In genomic region chr9:21322211-21322916, GRCm38 (mm10) we compare ENCODE assay signal across 8 mouse cellular contexts. TPM values are rescaled to one million over a fixed set of nuclear protein-coding genes. Genes with fewer than 3 reads are reported as not detected.
DNase-seq lines count a peak whose midpoint lies in the region; ATAC-seq and TF ChIP-seq lines count a peak whose summit lies in the region.

No protein-coding gene starts in this region.

- no peaks in the 10 kb centered on the region for H3K9me3 ChIP-seq in hindbrain, embryonic 12.5 days (replicated peaks)
- H3K9me3 ChIP-seq in midbrain, embryonic 12.5 days: no peaks in the 10 kb centered on the region

- no peak for TF ChIP-seq CTCF in liver, adult 2 months (IDR thresholded peaks at IDR 0.05; ENCODE audit: low read depth, low read length)

- peak overlapping the region; percentile 90 for H3K4me2 ChIP-seq in hindbrain, embryonic 12.5 days (replicated peaks)
- H3K4me2 ChIP-seq in midbrain, embryonic 12.5 days (replicated peaks): peak overlapping the region; percentile 81; the same call in 1 of the 2 replicates

- no peak overlapping the region; the same call in 1 of the 2 replicates for H3K4me3 ChIP-seq in liver, adult 2 months (ENCODE audit: insufficient read depth, low read depth, low read length)
- H3K4me3 ChIP-seq in brown adipose tissue, adult 24 weeks (ENCODE audit: insufficient read depth, low read depth, low read length): peak overlapping the region; percentile 95; the same call in 1 of the 2 replicates
- 0 out of 2 replicates have a peak overlapping the region, but pooled peaks have one; percentile 70 for H3K4me3 ChIP-seq in hindbrain, embryonic 12.5 days
- H3K4me3 ChIP-seq in midbrain, embryonic 12.5 days: no peak overlapping the region

- H3K27me3 ChIP-seq in liver, adult 2 months (ENCODE audit: control insufficient read depth, insufficient read depth, low read length): no peaks in the 10 kb centered on the region
- H3K27me3 ChIP-seq in hindbrain, embryonic 12.5 days: no peaks in the 10 kb centered on the region
- no peaks in the 10 kb centered on the region for H3K27me3 ChIP-seq in midbrain, embryonic 12.5 days

- H3K36me3 ChIP-seq in liver, adult 2 months (ENCODE audit: control insufficient read depth, insufficient read depth, low read length): no peaks in the 10 kb centered on the region
- no peaks in the 10 kb centered on the region; the same call in 1 of the 2 replicates for H3K36me3 ChIP-seq in hindbrain, embryonic 12.5 days
- H3K36me3 ChIP-seq in midbrain, embryonic 12.5 days: peaks cover 3% of the 10 kb centered on the region; the same call in 1 of the 2 replicates

- DNase-seq in liver, adult 2 months (ENCODE audit: extremely low read depth, low read depth, low spot score): no peak
- no peak for DNase-seq in liver
- DNase-seq in urinary bladder, postnatal 14 days (ENCODE audit: low spot score): no peak
- no peak for DNase-seq in embryo, embryonic 10.5 days (ENCODE audit: low spot score)
- no peak for DNase-seq in layer of hippocampus, postnatal 36 days

- H3K9ac ChIP-seq in liver, adult 2 months (ENCODE audit: low read depth, low read length): no peak overlapping the region
- 0 out of 2 replicates have a peak overlapping the region, but pooled peaks have one; percentile 70 for H3K9ac ChIP-seq in hindbrain, embryonic 12.5 days
- H3K9ac ChIP-seq in midbrain, embryonic 12.5 days (replicated peaks): no peak overlapping the region

- peak overlapping the region; percentile 4; the same call in 1 of the 2 replicates for H3K27ac ChIP-seq in liver, adult 2 months (replicated peaks; ENCODE audit: insufficient read depth, low read depth, low read length)
- peak overlapping the region; percentile 56; the same call in 1 of the 2 replicates for H3K27ac ChIP-seq in brown adipose tissue, adult 24 weeks (replicated peaks; ENCODE audit: low read depth, low read length)
- H3K27ac ChIP-seq in hindbrain, embryonic 12.5 days: no peak overlapping the region
- H3K27ac ChIP-seq in midbrain, embryonic 12.5 days (replicated peaks): no peak overlapping the region

- no peak for ATAC-seq in hindbrain, embryonic 12.5 days (ENCODE audit: low FRiP score)
- no peak for ATAC-seq in midbrain, embryonic 12.5 days (ENCODE audit: low FRiP score, low read depth)

- H3K4me1 ChIP-seq in liver, adult 2 months (ENCODE audit: control insufficient read depth, insufficient read depth, low read length): peaks cover 2% of the 10 kb centered on the region
- peaks cover 10% of the 10 kb centered on the region for H3K4me1 ChIP-seq in brown adipose tissue, adult 24 weeks (ENCODE audit: control insufficient read depth, insufficient read depth, insufficient read length, low read length)
- peaks cover 15% of the 10 kb centered on the region for H3K4me1 ChIP-seq in hindbrain, embryonic 12.5 days
- peaks cover 21% of the 10 kb centered on the region for H3K4me1 ChIP-seq in midbrain, embryonic 12.5 days

- H3K79me2 ChIP-seq in liver, adult 2 months (ENCODE audit: control insufficient read depth, insufficient read depth, low read length): no peaks in the 10 kb centered on the region

- no peak for TF ChIP-seq POLR2A in liver, adult 2 months (IDR thresholded peaks at IDR 0.05; ENCODE audit: extremely low read depth, insufficient read depth, low read length)

- 79% methylated on average over 19 of the region's 19 CpGs for WGBS in liver, adult 2 months
- WGBS in hindbrain, embryonic 12.5 days: 88% methylated on average over 19 of the region's 19 CpGs
- WGBS in midbrain, embryonic 12.5 days: 90% methylated on average over 19 of the region's 19 CpGs

RNA-seq across cellular contexts. Expression of gene Slc44a2, which starts 1.9 kb away (rescaled TPM):
- 3.8 and 4.9 TPM in 2 replicates for total RNA-seq in liver, adult 2 months (2014; rRNA removed)
- polyA plus RNA-seq in liver, adult 2 months (2012; rRNA removed): 3.9 and 5.8 TPM in 2 replicates
- 9.0 and 9.6 TPM in 2 replicates for polyA plus RNA-seq in brown adipose tissue, adult 24 weeks (2012; ENCODE audit: insufficient read depth, insufficient read length, missing spikeins)
- polyA plus RNA-seq in hindbrain, embryonic 12.5 days (2016; fragmentation: Nextera tagmentation; extraction: Ambion mirVana): 86.8 and 93.2 TPM in 2 replicates
- 71.3 and 74.1 TPM in 2 replicates for polyA plus RNA-seq in midbrain, embryonic 12.5 days (2016; fragmentation: Nextera tagmentation; extraction: Ambion mirVana)
- 10 to 100 TPM; 49.6 to 56.3 TPM for total RNA-seq in layer of hippocampus, postnatal 36 days (2021)

RNA-seq across cellular contexts. Expression of gene Ap1m2, which starts 10.2 kb away (rescaled TPM):
- total RNA-seq in liver, adult 2 months (2014; rRNA removed): 0.07 and 0.55 TPM in 2 replicates
- 0.06 and 0.28 TPM in 2 replicates for polyA plus RNA-seq in liver, adult 2 months (2012; rRNA removed)
- not detected in 2 replicates for polyA plus RNA-seq in brown adipose tissue, adult 24 weeks (2012; ENCODE audit: insufficient read depth, insufficient read length, missing spikeins)
- 3.2 and 7.6 TPM in 2 replicates for polyA plus RNA-seq in hindbrain, embryonic 12.5 days (2016; fragmentation: Nextera tagmentation; extraction: Ambion mirVana)
- 0.39 and 0.78 TPM in 2 replicates for polyA plus RNA-seq in midbrain, embryonic 12.5 days (2016; fragmentation: Nextera tagmentation; extraction: Ambion mirVana)
- total RNA-seq in layer of hippocampus, postnatal 36 days (2021): under 1 TPM; 0.35 to 0.57 TPM

RNA-seq across cellular contexts. Expression of gene Cdkn2d, which starts 31.2 kb away (rescaled TPM):
- total RNA-seq in liver, adult 2 months (2014; rRNA removed): 3.0 and 3.9 TPM in 2 replicates
- polyA plus RNA-seq in liver, adult 2 months (2012; rRNA removed): 5.1 and 5.2 TPM in 2 replicates
- polyA plus RNA-seq in brown adipose tissue, adult 24 weeks (2012; ENCODE audit: insufficient read depth, insufficient read length, missing spikeins): 11.1 and 13.5 TPM in 2 replicates
- polyA plus RNA-seq in hindbrain, embryonic 12.5 days (2016; fragmentation: Nextera tagmentation; extraction: Ambion mirVana): 72.0 and 72.7 TPM in 2 replicates
- 63.6 and 72.1 TPM in 2 replicates for polyA plus RNA-seq in midbrain, embryonic 12.5 days (2016; fragmentation: Nextera tagmentation; extraction: Ambion mirVana)
- total RNA-seq in layer of hippocampus, postnatal 36 days (2021): 10 to 100 TPM; 53.0 to 62.9 TPM

RNA-seq across cellular contexts. Expression of gene Kri1, which starts 34.6 kb away (rescaled TPM):
- 5.0 and 6.5 TPM in 2 replicates for total RNA-seq in liver, adult 2 months (2014; rRNA removed)
- polyA plus RNA-seq in liver, adult 2 months (2012; rRNA removed): 6.3 and 9.7 TPM in 2 replicates
- 10.9 and 16.2 TPM in 2 replicates for polyA plus RNA-seq in brown adipose tissue, adult 24 weeks (2012; ENCODE audit: insufficient read depth, insufficient read length, missing spikeins)
- 18.1 and 23.6 TPM in 2 replicates for polyA plus RNA-seq in hindbrain, embryonic 12.5 days (2016; fragmentation: Nextera tagmentation; extraction: Ambion mirVana)
- 18.4 and 21.1 TPM in 2 replicates for polyA plus RNA-seq in midbrain, embryonic 12.5 days (2016; fragmentation: Nextera tagmentation; extraction: Ambion mirVana)
- 10 to 100 TPM; 48.1 to 50.2 TPM for total RNA-seq in layer of hippocampus, postnatal 36 days (2021)

RNA-seq across cellular contexts. Expression of gene Ilf3, which starts 45.3 kb away (rescaled TPM):
- total RNA-seq in liver, adult 2 months (2014; rRNA removed): 9.5 and 13.0 TPM in 2 replicates
- 9.1 and 13.5 TPM in 2 replicates for polyA plus RNA-seq in liver, adult 2 months (2012; rRNA removed)
- 11.7 and 13.8 TPM in 2 replicates for polyA plus RNA-seq in brown adipose tissue, adult 24 weeks (2012; ENCODE audit: insufficient read depth, insufficient read length, missing spikeins)
- polyA plus RNA-seq in hindbrain, embryonic 12.5 days (2016; fragmentation: Nextera tagmentation; extraction: Ambion mirVana): 283 and 294 TPM in 2 replicates
- polyA plus RNA-seq in midbrain, embryonic 12.5 days (2016; fragmentation: Nextera tagmentation; extraction: Ambion mirVana): 314 and 322 TPM in 2 replicates
- total RNA-seq in layer of hippocampus, postnatal 36 days (2021): 100 to 1,000 TPM in 1 of 2 experiments, 10 to 100 TPM in 1; 80.8 to 107 TPM

Comparison
In these comparisons a context has a peak if more than half of its experiments do, and no peak if none do; other contexts are left out.
1. H3K27ac ChIP-seq: peak in liver, adult 2 months (single experiment) and brown adipose tissue, adult 24 weeks (single experiment); none in hindbrain, embryonic 12.5 days (single experiment) and midbrain, embryonic 12.5 days (single experiment).
2. H3K4me3 ChIP-seq: peak in brown adipose tissue, adult 24 weeks (single experiment) and hindbrain, embryonic 12.5 days (single experiment); none in liver, adult 2 months (single experiment) and midbrain, embryonic 12.5 days (single experiment).